Mouse (Mus musculus) bone marrow, adult 2 months (tissue): ENCODE data around the gene Tmem132c. TPM values are rescaled to one million over a fixed set of nuclear protein-coding genes. Genes with fewer than 3 reads are reported as not detected.

Source experiments
- H3K27ac ChIP-seq: fragments of 200-500 bp; 2 replicates; pipeline ENCODE4 v1.5.1; 2012; ENCODE audit warnings: low read depth, mild to moderate bottlenecking, control low read depth, inconsistent platforms, low read length; ENCODE audit not compliant: control insufficient read depth, poor library complexity, insufficient read depth
- H3K4me1 ChIP-seq: fragments of 200-500 bp; 2 replicates; pipeline ENCODE4 v1.6.1; 2011; ENCODE audit warnings: low read length; ENCODE audit not compliant: control insufficient read depth, insufficient read depth
- H3K4me3 ChIP-seq: fragments of 200-500 bp; replicated peaks from 2 replicates; pipeline ENCODE3; 2011; ENCODE audit warnings: mild to moderate bottlenecking, low read depth, low read length, control low read depth; ENCODE audit not compliant: control insufficient read depth
- CTCF ChIP-seq: fragments of 200-500 bp; IDR thresholded peaks from 2 replicates; pipeline ENCODE4 v1.5.1; 2011; ENCODE audit warnings: low read length, control low read depth; ENCODE audit not compliant: control insufficient read depth, insufficient read depth
- POLR2A ChIP-seq: fragments of 200-500 bp; IDR thresholded peaks from 2 replicates; pipeline ENCODE4 v1.6.1; 2011; ENCODE audit warnings: low read depth, mild to moderate bottlenecking, control low read depth, low read length, borderline replicate concordance; ENCODE audit not compliant: control insufficient read depth
- WGBS: fragments of 180-500 bp; shearing (Covaris S2); methylation state at CpG from one replicate; pipeline ENCODE4 v1.1.7; 2018; 5-methylcytosine and 5-hydroxymethylcytosine counted together
- polyA plus RNA-seq: library from polyadenylated mRNA; stranded (reverse); fragments of >200 nt; gene quantifications from 2 replicates; pipeline ENCODE4 v1.2.4, GENCODE M21; 2011; ENCODE audit warnings: low replicate concordance; ENCODE audit not compliant: missing spikeins, insufficient read depth, insufficient read length

Gene Tmem132c
- polyA plus RNA-seq, 1 experiment: not detected

DNA sequence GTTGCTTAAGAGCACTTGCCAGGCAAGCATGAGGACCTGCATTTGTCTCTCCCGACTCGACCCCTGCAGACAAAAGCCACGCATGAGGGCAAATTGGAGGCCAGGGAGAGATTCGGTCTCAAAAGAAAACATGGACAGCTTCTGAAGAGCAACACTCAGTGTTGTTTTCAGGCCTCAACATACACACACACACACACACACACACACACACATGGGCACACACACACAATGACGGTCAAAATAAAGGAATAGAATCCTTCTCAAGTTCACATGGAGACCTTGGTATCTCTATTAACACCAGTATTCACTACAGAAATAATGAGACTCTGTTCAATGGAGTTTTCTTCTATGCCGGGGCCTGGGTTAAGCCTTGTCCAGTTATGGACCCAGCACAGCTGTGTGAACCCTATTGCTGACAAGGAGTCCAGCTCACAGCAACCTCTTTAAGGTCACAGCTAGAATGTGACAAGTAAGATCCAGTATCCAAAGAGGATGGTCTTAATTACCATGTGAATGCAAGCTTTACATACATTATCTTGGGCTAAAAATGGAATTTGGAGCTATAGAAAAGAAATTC lies 325.6 kb downstream of the Tmem132c start:
- Histone ChIP-seq H3K4me1 (no peaks in the 10 kb centered on the region), H3K4me3 (no peak overlapping the region), H3K27ac (no peak overlapping the region)
- TF ChIP-seq CTCF (no peak), POLR2A (no peak)
- 81% methylated on average over 6 of the region's 6 CpGs for WGBS

DNA sequence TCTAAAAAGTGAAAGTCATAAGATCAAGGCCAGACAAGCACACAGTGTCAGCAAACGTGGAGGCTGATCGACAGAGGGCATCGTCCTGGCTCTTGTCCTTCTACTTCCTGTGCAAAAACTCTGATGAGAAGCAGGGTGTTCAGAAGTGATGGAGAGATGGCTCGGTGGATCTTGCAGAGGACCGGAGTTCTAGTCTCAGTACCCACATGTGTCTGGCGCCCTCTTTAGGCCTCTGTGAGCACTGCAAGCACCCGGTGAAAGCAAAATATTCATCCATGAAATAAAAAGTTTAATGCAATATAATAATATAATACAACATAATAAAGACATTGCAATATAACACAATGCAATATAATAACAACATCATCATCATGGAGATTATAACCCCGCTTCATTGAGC lies 335.8 kb downstream of the Tmem132c start:
- no peaks in the 10 kb centered on the region for H3K4me1 ChIP-seq
- H3K27ac ChIP-seq: no peak overlapping the region
- 45% methylated on average over 8 of the region's 8 CpGs for WGBS
- no peak for TF ChIP-seq POLR2A
- TF ChIP-seq CTCF: peak; percentile 41
- H3K4me3 ChIP-seq: no peak overlapping the region

DNA sequence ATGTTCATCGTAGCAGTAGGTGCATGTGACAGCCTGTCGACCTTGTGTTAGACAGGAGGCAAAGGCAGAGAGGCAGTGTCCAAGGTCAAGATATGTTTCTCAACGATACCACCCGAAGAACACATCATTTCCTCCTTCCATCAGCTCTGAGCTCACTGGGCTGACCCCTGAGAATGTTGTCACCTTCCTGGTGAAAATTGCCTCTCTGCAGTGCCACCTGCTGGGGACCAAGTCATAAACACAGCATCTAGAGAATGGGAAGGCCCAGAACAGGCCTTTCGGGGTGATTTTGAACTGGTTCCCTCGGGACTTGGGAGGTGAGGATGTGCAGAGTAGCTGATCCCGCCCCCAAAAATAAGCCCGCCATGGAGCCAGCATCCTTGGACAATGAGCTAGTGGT lies 342.1 kb downstream of the Tmem132c start:
- 64% methylated on average over 8 of the region's 8 CpGs for WGBS
- Histone ChIP-seq H3K27ac (no peak overlapping the region), H3K4me3 (no peak overlapping the region), H3K4me1 (no peaks in the 10 kb centered on the region; the same call in 1 of the 2 replicates)
- TF ChIP-seq POLR2A (no peak), CTCF (peak; percentile 31; the same call in 1 of the 2 replicates)

DNA sequence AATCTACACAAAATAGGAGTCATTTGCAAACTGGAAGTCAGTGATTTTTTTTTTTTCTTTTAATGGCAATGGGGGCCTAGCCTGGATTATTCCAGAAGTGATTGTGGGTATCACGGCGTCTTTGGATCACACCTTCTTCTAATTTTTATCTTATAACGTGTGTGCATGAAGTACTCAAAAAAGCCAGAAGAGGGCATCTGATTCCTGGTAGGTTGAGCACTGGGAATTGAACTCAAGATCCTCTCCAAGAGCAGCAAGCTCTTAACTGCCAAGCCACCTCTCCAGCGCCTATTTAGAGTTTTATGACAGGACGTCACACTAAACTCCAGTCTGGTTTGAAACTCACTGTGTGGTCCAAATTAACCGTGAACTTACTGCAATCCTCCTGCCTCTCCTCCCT lies 346.2 kb downstream of the Tmem132c start:
- Histone ChIP-seq H3K4me1 (no peaks in the 10 kb centered on the region; the same call in 1 of the 2 replicates), H3K27ac (no peak overlapping the region), H3K4me3 (no peak overlapping the region)
- no peak for TF ChIP-seq POLR2A
- TF ChIP-seq CTCF: no peak
- 62% methylated on average over 6 of the region's 6 CpGs for WGBS

DNA sequence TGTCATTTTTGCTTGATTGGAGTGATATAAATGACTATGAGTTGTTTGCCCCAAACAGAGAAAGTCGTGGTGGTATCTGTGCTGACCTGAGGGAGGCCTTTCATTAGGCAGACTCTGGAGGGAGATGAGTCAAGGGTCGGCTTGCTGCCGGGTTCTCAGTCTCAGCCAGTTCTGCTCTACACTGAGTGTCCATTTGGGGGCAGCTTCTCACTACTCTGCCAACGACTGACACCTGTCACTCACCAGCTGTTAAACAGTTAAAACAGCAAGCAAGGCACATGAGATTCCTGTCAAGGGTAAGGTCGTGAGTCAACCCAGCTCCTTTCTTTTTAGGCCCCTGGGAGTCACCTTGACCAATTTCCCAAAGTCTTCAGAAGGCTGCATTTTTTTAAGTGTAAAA lies 350.8 kb downstream of the Tmem132c start:
- no peak for TF ChIP-seq POLR2A
- no peak for TF ChIP-seq CTCF
- Histone ChIP-seq H3K4me3 (no peak overlapping the region), H3K27ac (no peak overlapping the region), H3K4me1 (no peaks in the 10 kb centered on the region)
- WGBS: 65% methylated on average over 5 of the region's 5 CpGs

DNA sequence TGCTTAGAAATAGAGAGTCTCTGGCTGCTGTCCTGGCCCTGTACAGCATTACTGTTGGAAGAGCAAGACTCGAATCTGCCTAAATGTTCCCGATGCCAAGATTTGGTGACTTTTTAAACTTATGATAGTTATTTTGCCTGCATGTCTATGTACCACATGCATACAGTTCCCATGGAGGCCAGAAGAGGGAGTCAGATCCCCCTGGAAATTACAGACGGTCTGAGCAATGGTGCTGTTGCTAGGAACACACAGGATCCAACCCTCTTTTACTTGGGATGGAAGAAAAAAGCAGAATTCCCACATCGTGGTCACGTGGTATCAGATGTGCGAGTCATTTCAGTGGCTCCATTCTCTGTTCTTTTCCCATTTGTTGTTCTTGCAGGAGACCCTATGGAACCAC lies 351.2 kb downstream of the Tmem132c start:
- Histone ChIP-seq H3K27ac (no peak overlapping the region), H3K4me1 (no peaks in the 10 kb centered on the region), H3K4me3 (no peak overlapping the region)
- WGBS: 74% methylated on average over 6 of the region's 6 CpGs
- TF ChIP-seq CTCF (peak; percentile 35; the same call in 1 of the 2 replicates), POLR2A (no peak)

DNA sequence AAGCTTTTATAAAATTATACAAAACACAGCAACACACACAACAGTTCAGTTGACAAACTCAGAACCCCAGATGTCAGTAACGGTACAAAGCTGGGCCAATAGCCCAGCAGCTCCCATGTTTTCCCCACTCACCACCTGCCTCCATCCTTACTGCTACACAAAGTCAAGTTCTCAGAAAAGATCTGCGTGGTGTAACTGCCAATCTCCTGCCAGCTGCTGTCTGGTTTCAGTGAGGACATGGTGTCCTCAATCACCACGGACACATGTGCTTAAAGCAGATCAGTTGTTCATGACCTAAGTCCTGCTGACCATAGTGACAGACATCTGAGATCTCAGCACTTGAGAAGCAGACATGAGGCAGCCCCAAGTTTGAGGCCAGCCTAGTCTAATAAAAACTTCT lies 354.1 kb downstream of the Tmem132c start:
- H3K4me1 ChIP-seq: no peaks in the 10 kb centered on the region
- TF ChIP-seq POLR2A (no peak), CTCF (no peak)

DNA sequence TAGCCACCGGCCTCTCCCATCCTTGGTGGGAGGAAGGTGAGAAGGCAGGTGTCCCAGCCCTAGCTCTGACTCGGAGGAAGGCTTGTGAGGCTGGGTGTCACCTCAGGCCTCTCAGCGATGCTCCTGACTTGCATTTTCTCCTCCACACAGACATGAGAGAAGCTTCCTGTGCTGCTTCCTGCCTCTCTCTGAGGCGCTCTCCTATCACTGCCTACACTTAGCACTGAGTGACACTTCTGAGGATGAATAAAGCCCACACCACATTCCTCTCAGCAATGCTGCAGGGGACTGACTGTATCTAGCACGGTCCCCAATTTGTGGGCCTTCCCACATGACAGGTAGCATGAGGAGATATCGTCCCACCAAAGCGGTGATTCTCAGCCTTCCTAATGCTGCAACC lies 355.3 kb downstream of the Tmem132c start:
- 76% methylated on average over 7 of the region's 7 CpGs for WGBS

More for the DNA sequence above, 354.1 kb downstream of the Tmem132c start:
- Histone ChIP-seq H3K4me3 (no peak overlapping the region), H3K27ac (no peak overlapping the region)
- WGBS: 81% methylated on average over 3 of the region's 3 CpGs

DNA sequence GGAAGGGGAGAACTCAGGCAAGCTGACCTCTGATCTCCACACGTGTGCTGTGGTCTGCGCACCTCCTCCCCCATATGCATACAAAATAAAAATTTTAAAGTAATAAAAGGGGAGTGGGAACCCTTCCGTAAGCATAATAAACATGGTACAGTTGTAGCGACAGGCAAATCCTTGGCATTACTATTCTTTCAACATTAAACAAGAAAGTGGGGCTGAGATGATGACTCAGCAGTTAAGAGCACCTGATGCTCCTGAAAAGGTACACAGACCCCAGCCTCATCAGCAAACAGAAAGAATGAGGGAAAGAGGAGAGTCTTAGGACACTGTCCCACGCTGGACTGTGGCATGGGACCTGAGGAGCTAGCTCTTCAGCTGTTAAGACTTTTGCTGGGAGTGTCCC lies 361.4 kb downstream of the Tmem132c start:
- no peak for TF ChIP-seq POLR2A
- TF ChIP-seq CTCF: no peak
- Histone ChIP-seq H3K4me1 (peaks cover 2% of the 10 kb centered on the region; the same call in 1 of the 2 replicates), H3K27ac (no peak overlapping the region), H3K4me3 (no peak overlapping the region)
- WGBS: 93% methylated on average over 5 of the region's 5 CpGs

More for the DNA sequence above, 355.3 kb downstream of the Tmem132c start:
- no peaks in the 10 kb centered on the region for H3K4me1 ChIP-seq
- no peak overlapping the region for H3K27ac ChIP-seq
- no peak overlapping the region for H3K4me3 ChIP-seq
- no peak for TF ChIP-seq CTCF
- no peak for TF ChIP-seq POLR2A

DNA sequence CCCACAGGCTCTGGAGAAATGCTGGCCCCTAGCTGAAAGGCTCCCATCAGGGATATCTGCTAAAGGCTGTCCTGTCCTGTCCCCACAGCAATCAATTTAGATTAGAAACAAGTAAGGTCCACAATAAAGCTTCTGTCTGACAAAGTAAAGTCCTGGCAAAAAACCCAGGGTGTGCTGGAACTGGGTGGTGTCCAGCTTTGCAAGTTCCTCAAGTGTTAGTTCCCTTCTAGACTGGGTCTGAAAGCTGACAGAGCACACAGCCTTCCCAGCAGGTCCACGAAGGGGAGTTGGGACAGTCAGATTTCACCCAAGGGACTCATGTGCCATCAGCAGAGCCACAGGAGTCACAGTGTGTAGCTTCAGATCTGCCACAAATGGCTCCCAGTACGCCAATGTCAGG lies 365.9 kb downstream of the Tmem132c start:
- Histone ChIP-seq H3K4me1 (peaks cover 7% of the 10 kb centered on the region), H3K4me3 (no peak overlapping the region), H3K27ac (no peak overlapping the region; the same call in 1 of the 2 replicates)
- 53% methylated on average over 2 of the region's 2 CpGs for WGBS
- TF ChIP-seq POLR2A (no peak), CTCF (no peak)
